Mouse (Mus musculus): ENCODE data around the gene Olfr1058.
"Not testable (repeated sequence)": the region's sequence is repeated elsewhere in the genome, so short reads cannot be mapped to it uniquely, and the experiment has no call there.

DNA sequence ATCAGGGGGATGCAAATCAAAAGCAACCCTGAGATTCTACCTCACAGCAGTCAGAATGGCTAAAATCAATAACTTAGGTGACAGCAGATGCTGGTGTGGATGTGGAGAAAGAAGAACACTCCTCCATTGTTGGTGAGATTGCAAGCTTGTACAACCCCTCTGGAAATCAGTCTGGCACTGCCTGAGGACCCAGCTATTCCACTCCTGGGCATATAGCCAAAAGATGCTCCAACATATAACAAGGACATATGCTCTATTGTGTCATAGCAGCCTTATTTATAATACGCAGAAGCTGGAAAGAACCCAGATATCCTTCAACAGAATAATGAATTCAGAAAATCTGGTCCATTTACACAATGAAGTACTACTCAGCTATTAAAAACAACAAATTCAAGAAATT lies 36.6 kb downstream of the Olfr1058 start:
- TF ChIP-seq CTCF (IDR thresholded peaks at IDR 0.05; ENCODE audit: borderline replicate concordance, extremely low read depth, insufficient read depth, insufficient read length); POLR2A (IDR thresholded peaks at IDR 0.05; ENCODE audit: borderline replicate concordance, extremely low read depth, insufficient read depth, insufficient read length, poor library complexity, severe bottlenecking): not testable (repeated sequence)

All from brain, embryonic 14.5 days (tissue).